Mouse (Mus musculus) midbrain, embryonic 15.5 days (tissue): Measurements from ENCODE around the gene Neu4. TPM values are rescaled to one million over a fixed set of nuclear protein-coding genes. Genes with fewer than 3 reads are reported as not detected.
"Not testable (repeated sequence)": the region's sequence is repeated elsewhere in the genome, so short reads cannot be mapped to it uniquely, and the experiment has no call there.

Experiments used
- ATAC-seq: fragments of 200-750 bp; cut with Nextera tagmentation; replicated peaks from 2 replicates; pipeline ENCODE4 v1.8.0; 2017; ENCODE audit warnings: moderate TSS enrichment
- H3K27ac ChIP-seq: fragments of 300-500 bp; sonication (generic); 2 replicates; pipeline ENCODE4 v1.5.1; 2015; ENCODE audit warnings: mild to moderate bottlenecking, inconsistent platforms
- H3K27me3 ChIP-seq: fragments of 300-500 bp; sonication (generic); replicated peaks from 2 replicates; pipeline ENCODE4 v1.6.1; 2015; ENCODE audit warnings: inconsistent platforms
- H3K36me3 ChIP-seq: fragments of 300-500 bp; sonication (generic); replicated peaks from 2 replicates; pipeline ENCODE4 v1.6.1; 2015; ENCODE audit warnings: inconsistent platforms
- H3K4me1 ChIP-seq: fragments of 300-500 bp; sonication (generic); 2 replicates; pipeline ENCODE4 v1.6.1; 2015; ENCODE audit warnings: inconsistent platforms
- H3K4me2 ChIP-seq: fragments of 300-500 bp; sonication (generic); 2 replicates; pipeline ENCODE4 v1.6.1; 2015; ENCODE audit warnings: inconsistent platforms, mild to moderate bottlenecking, moderate library complexity
- H3K4me3 ChIP-seq: fragments of 300-500 bp; sonication (generic); 2 replicates; pipeline ENCODE4 v1.5.1; 2015; ENCODE audit warnings: mild to moderate bottlenecking, inconsistent platforms
- H3K9ac ChIP-seq: fragments of 300-500 bp; sonication (generic); 2 replicates; pipeline ENCODE4 v1.6.1; 2015; ENCODE audit warnings: mild to moderate bottlenecking, inconsistent platforms
- H3K9me3 ChIP-seq: fragments of 300-500 bp; sonication (generic); 2 replicates; pipeline ENCODE4 v1.6.1; 2016; ENCODE audit warnings: inconsistent platforms
- WGBS: fragments of 180-500 bp; shearing (Covaris S2); methylation state at CpG from one replicate; pipeline ENCODE4 v1.1.7; 2015; ENCODE audit warnings: mixed read lengths; 5-methylcytosine and 5-hydroxymethylcytosine counted together
- polyA plus RNA-seq: library from polyadenylated mRNA; unstranded; fragments of >200 nt; fragmentation: Nextera tagmentation; extraction: Ambion mirVana; gene quantifications from 2 replicates; pipeline ENCODE4 v1.2.1, GENCODE M21; 2015

Gene Neu4
- polyA plus RNA-seq, 1 experiment from 2014 or later: not detected

GRCm38 (mm10) chr1:94055966-94056365, 35.7 kb downstream of the Neu4 start:
- no peaks in the 10 kb centered on the region for H3K9me3 ChIP-seq
- no peaks in the 10 kb centered on the region for H3K36me3 ChIP-seq
- ATAC-seq: no peak
- H3K4me2 ChIP-seq: no peak overlapping the region
- H3K4me1 ChIP-seq: no peaks in the 10 kb centered on the region
- H3K27me3 ChIP-seq: no peaks in the 10 kb centered on the region
- WGBS: 80% methylated on average over 3 of the region's 3 CpGs
- H3K4me3 ChIP-seq: no peak overlapping the region
- no peak overlapping the region for H3K27ac ChIP-seq
- no peak overlapping the region for H3K9ac ChIP-seq

- 91% methylated on average over 2 of the region's 2 CpGs for WGBS
- no peaks in the 10 kb centered on the region for H3K27me3 ChIP-seq
- H3K4me1 ChIP-seq: no peaks in the 10 kb centered on the region
- no peak overlapping the region for H3K9ac ChIP-seq
- H3K36me3 ChIP-seq: no peaks in the 10 kb centered on the region
- H3K27ac ChIP-seq: no peak overlapping the region
- no peak for ATAC-seq
- no peak overlapping the region for H3K4me2 ChIP-seq
- H3K9me3 ChIP-seq: no peaks in the 10 kb centered on the region
- H3K4me3 ChIP-seq: no peak overlapping the region
Observed at GRCm38 (mm10) chr1:94057401-94057800, 37.1 kb downstream of the Neu4 start.

DNA sequence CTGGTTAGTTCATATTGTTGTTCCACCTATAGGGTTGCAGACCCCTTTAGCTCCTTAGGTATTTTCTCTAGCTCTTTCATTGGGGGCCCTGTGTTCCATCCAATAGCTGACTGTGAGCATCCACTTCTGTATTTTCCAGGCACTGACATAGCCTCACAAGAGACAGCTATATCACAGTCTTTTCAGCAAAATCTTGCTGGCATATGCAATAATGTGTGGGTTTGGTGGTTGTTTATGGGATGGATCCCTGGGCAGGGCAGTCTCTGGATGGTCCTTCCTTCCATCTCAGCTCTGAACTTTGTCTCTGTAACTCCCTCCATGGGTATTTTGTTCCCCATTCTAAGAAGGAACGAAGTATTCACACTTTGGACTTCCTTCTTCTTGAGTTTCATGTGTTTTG, 38.0 kb downstream of the Neu4 start:
- WGBS: 71% methylated on average over 1 of the region's 1 CpGs
- H3K9me3 ChIP-seq, ATAC-seq, H3K4me3 ChIP-seq, H3K9ac ChIP-seq, H3K27ac ChIP-seq, H3K36me3 ChIP-seq, H3K4me1 ChIP-seq, H3K4me2 ChIP-seq, H3K27me3 ChIP-seq: not testable (repeated sequence)

- no peak overlapping the region for H3K4me2 ChIP-seq
- 89% methylated on average over 6 of the region's 6 CpGs for WGBS
- H3K4me1 ChIP-seq: no peaks in the 10 kb centered on the region
- no peak overlapping the region for H3K4me3 ChIP-seq
- ATAC-seq: no peak
- no peaks in the 10 kb centered on the region for H3K27me3 ChIP-seq
- H3K27ac ChIP-seq: no peak overlapping the region
- no peaks in the 10 kb centered on the region for H3K9me3 ChIP-seq
- no peaks in the 10 kb centered on the region for H3K36me3 ChIP-seq
- no peak overlapping the region for H3K9ac ChIP-seq
Observed at GRCm38 (mm10) chr1:94074756-94075155, 54.5 kb downstream of the Neu4 start.

- H3K9ac ChIP-seq: no peak overlapping the region
- no peaks in the 10 kb centered on the region for H3K4me1 ChIP-seq
- 33% methylated on average over 1 of the region's 1 CpGs for WGBS
- H3K27ac ChIP-seq: no peak overlapping the region
- H3K9me3 ChIP-seq: no peaks in the 10 kb centered on the region
- no peak overlapping the region for H3K4me3 ChIP-seq
- H3K36me3 ChIP-seq: no peaks in the 10 kb centered on the region
- ATAC-seq: no peak
- no peaks in the 10 kb centered on the region for H3K27me3 ChIP-seq
- H3K4me2 ChIP-seq: no peak overlapping the region
Observed at GRCm38 (mm10) chr1:94076702-94077101, 56.5 kb downstream of the Neu4 start.

Other genes starting within 250 kb of the Neu4 start
- 135 and 146 TPM in 2 replicates for gene Dtymk, start 218.5 kb upstream of the Neu4 start, polyA plus RNA-seq
- gene Ing5, start 216.5 kb upstream of the Neu4 start, polyA plus RNA-seq: 10.2 and 10.9 TPM in 2 replicates
- gene D2hgdh, start 195.5 kb upstream of the Neu4 start, polyA plus RNA-seq: 18.1 and 18.7 TPM in 2 replicates
- gene Gal3st2, start 159.1 kb upstream of the Neu4 start, polyA plus RNA-seq: not detected in 2 replicates
- not detected in 2 replicates for gene Gal3st2b, start 102.1 kb upstream of the Neu4 start, polyA plus RNA-seq
- not detected in 2 replicates for gene Gal3st2c, start 29.9 kb upstream of the Neu4 start, polyA plus RNA-seq
- not detected in 2 replicates for gene Pdcd1, start 32.1 kb downstream of the Neu4 start, polyA plus RNA-seq